ENCODE assay signal across 8 mouse cellular contexts in genomic region chr4:103619321-103619945, GRCm38 (mm10). TPM values are rescaled to one million over a fixed set of nuclear protein-coding genes. Genes with fewer than 3 reads are reported as not detected.
DNase-seq lines count a peak whose midpoint lies in the region; ATAC-seq and TF ChIP-seq lines count a peak whose summit lies in the region.

Gene Dab1 (plus strand): TSS chr4:103619359.

- H3K4me1 ChIP-seq in testis, adult 2 months (ENCODE audit: control insufficient read depth, insufficient read depth, low read length) = no peaks in the 10 kb centered on the region; the same call in 1 of the 2 replicates
- peaks cover 26% of the 10 kb centered on the region for H3K4me1 ChIP-seq in forebrain, embryonic 13.5 days
- peaks cover 16% of the 10 kb centered on the region for H3K4me1 ChIP-seq in midbrain, embryonic 15.5 days

- H3K9me3 ChIP-seq in forebrain, embryonic 13.5 days (replicated peaks) = no peaks in the 10 kb centered on the region
- H3K9me3 ChIP-seq in midbrain, embryonic 15.5 days = no peaks in the 10 kb centered on the region

- H3K36me3 ChIP-seq in testis, adult 2 months (ENCODE audit: control insufficient read depth, insufficient read depth, low read length) = no peaks in the 10 kb centered on the region
- no peaks in the 10 kb centered on the region for H3K36me3 ChIP-seq in forebrain, embryonic 13.5 days (ENCODE audit: poor library complexity, severe bottlenecking)
- no peaks in the 10 kb centered on the region for H3K36me3 ChIP-seq in midbrain, embryonic 15.5 days (replicated peaks)

- peak; percentile 72 for ATAC-seq in forebrain, embryonic 13.5 days
- ATAC-seq in midbrain, embryonic 15.5 days (replicated peaks) = peak; percentile 86
- ATAC-seq in monocyte, adult 5-6 weeks (replicated peaks; ENCODE audit: insufficient number of reproducible peaks, low FRiP score, low TSS enrichment, poor library complexity, severe bottlenecking) = no peak

- WGBS in forebrain, embryonic 13.5 days = 1% methylated on average over 39 of the region's 41 CpGs
- WGBS in midbrain, embryonic 15.5 days = under 1% methylated on average over 41 of the region's 41 CpGs

- H3K27me3 ChIP-seq in testis, adult 2 months (ENCODE audit: control insufficient read depth, insufficient read depth, low read length) = no peaks in the 10 kb centered on the region
- peaks cover 56% of the 10 kb centered on the region for H3K27me3 ChIP-seq in forebrain, embryonic 13.5 days
- H3K27me3 ChIP-seq in midbrain, embryonic 15.5 days (replicated peaks) = 0 out of 2 replicates have a peak, but pooled peaks cover 11% of the 10 kb centered on the region

- no peak for DNase-seq in testis, postnatal 14 days (ENCODE audit: low spot score)
- DNase-seq in layer of hippocampus, adult 8-10 months (ENCODE audit: low spot score in 2 of 2) = peak; percentile 60 to 76
- DNase-seq in gastrocnemius, postnatal 4 days (ENCODE audit: low spot score in 2 of 2) = no peak
- no peak for DNase-seq in spleen, postnatal 10 days (ENCODE audit: low spot score in 2 of 2)

- H3K4me2 ChIP-seq in forebrain, embryonic 13.5 days = peak within 1 kb of the TSS; percentile 71
- H3K4me2 ChIP-seq in midbrain, embryonic 15.5 days = peak within 1 kb of the TSS; percentile 80

- no peak within 1 kb of the TSS for H3K27ac ChIP-seq in testis, adult 2 months (ENCODE audit: control insufficient read depth, insufficient read depth, low read depth, low read length)
- no peak within 1 kb of the TSS for H3K27ac ChIP-seq in forebrain, embryonic 13.5 days
- peak within 1 kb of the TSS; percentile 83 for H3K27ac ChIP-seq in midbrain, embryonic 15.5 days

- no peak for TF ChIP-seq CTCF in testis, adult 2 months (IDR thresholded peaks at IDR 0.05; ENCODE audit: control insufficient read depth, insufficient read depth, insufficient replicate concordance, low read depth, low read length)

- TF ChIP-seq POLR2A in testis, adult 2 months (IDR thresholded peaks at IDR 0.05; ENCODE audit: control insufficient read depth, low read depth, low read length) = no peak

- H3K9ac ChIP-seq in forebrain, embryonic 13.5 days = peak within 1 kb of the TSS; percentile 58
- peak within 1 kb of the TSS; percentile 55 for H3K9ac ChIP-seq in midbrain, embryonic 15.5 days

- H3K4me3 ChIP-seq in testis, adult 2 months (ENCODE audit: control insufficient read depth, low read depth, low read length) = peak within 1 kb of the TSS; percentile 12; the same call in 1 of the 2 replicates
- H3K4me3 ChIP-seq in forebrain, embryonic 13.5 days = peak within 1 kb of the TSS; percentile 47
- H3K4me3 ChIP-seq in midbrain, embryonic 15.5 days = peak within 1 kb of the TSS; percentile 66

RNA-seq across cellular contexts. Expression of gene Dab1, which starts in this region (rescaled TPM):
- 0.90 and 1.1 TPM in 2 replicates for polyA plus RNA-seq in testis, adult 2 months (2012; rRNA removed)
- polyA plus RNA-seq in forebrain, embryonic 13.5 days (2015; fragmentation: Nextera tagmentation; extraction: Ambion mirVana) = 105 and 106 TPM in 2 replicates
- 100 to 1,000 TPM; 133 to 154 (median 143) TPM for total RNA-seq in layer of hippocampus, adult 8-10 months (2022)
- polyA plus RNA-seq in midbrain, embryonic 15.5 days (2015; fragmentation: Nextera tagmentation; extraction: Ambion mirVana) = 119 and 135 TPM in 2 replicates
- not detected in 3 replicates for total RNA-seq in monocyte, adult 5-6 weeks (2017)
- 1 to 10 TPM; 1.7 to 1.9 TPM for total RNA-seq in gastrocnemius, postnatal 4 days (2021)

Comparison
In these comparisons a context has a peak if more than half of its experiments do, and no peak if none do; other contexts are left out.
1. RNA of gene Dab1 (total RNA-seq): 133 to 154 TPM in layer of hippocampus, adult 8-10 months; 1.7 to 1.9 TPM in gastrocnemius, postnatal 4 days and not detected in monocyte, adult 5-6 weeks; every median in the first group is over 10 times any median in the second.
2. RNA of gene Dab1 (polyA plus RNA-seq): 119 to 135 TPM in midbrain, embryonic 15.5 days and 105 to 106 TPM in forebrain, embryonic 13.5 days; 0.90 to 1.1 TPM in testis, adult 2 months; every median in the first group is over 10 times any median in the second.
3. H3K4me3 ChIP-seq: peak in every context shown above with its lines; median percentile 66 in midbrain, embryonic 15.5 days; 47 in forebrain, embryonic 13.5 days; 12 in testis, adult 2 months.
4. DNase-seq: peak in layer of hippocampus, adult 8-10 months (2 of 2); none in testis, postnatal 14 days (single experiment), gastrocnemius, postnatal 4 days (0 of 2) and spleen, postnatal 10 days (0 of 2).